Mouse (Mus musculus) CD8-positive naive resting alpha-beta T cell, adult 2 months (primary cell): ENCODE measurements at regions not wholly inside any gene's neighbourhood (a gene's known extent, or its start where the extent isn't known, plus 50 kb on each side); places are given as distances from the start of the nearest gene placed in this dataset.

ENCODE experiments used
- DNase-seq, 2 experiments: peaks; one replicate each; pipeline ENCODE4 v3.0.0; 2022; ENCODE audit warnings: low read depth in 2 of 2, low spot score in 2 of 2

GRCm38 (mm10) chr4:137104447-137105044 is 55.9 kb upstream of the Zbtb40 start:
- DNase-seq: no peak

GRCm38 (mm10) chr4:137101169-137101568 is 52.6 kb upstream of the Zbtb40 start:
- DNase-seq: no peak

GRCm38 (mm10) chr4:137100756-137101155 is 52.2 kb upstream of the Zbtb40 start:
- DNase-seq: no peak
